Mouse (Mus musculus) forebrain, embryonic 16.5 days (tissue): Measurements from ENCODE around the gene Bckdha. TPM values are rescaled to one million over a fixed set of nuclear protein-coding genes. Genes with fewer than 3 reads are reported as not detected.
A peak's percentile ranks its signal among the peaks of the same experiment; 100 is the strongest.

Experiments used
- ATAC-seq: fragments of 200-750 bp; cut with Nextera tagmentation; 2 replicates; pipeline ENCODE4 v1.8.0; 2017; ENCODE audit warnings: mild to moderate bottlenecking, moderate library complexity
- H3K27ac ChIP-seq: fragments of 300-500 bp; sonication (generic); 2 replicates; pipeline ENCODE4 v1.5.1; 2014; ENCODE audit warnings: low read length, control low read depth
- H3K27me3 ChIP-seq: fragments of 300-500 bp; sonication (generic); replicated peaks from 2 replicates; pipeline ENCODE4 v1.6.1; 2014; ENCODE audit warnings: low read length; ENCODE audit not compliant: control insufficient read depth, insufficient read depth
- H3K36me3 ChIP-seq: fragments of 300-500 bp; sonication (generic); 2 replicates; pipeline ENCODE4 v1.6.1; 2014; ENCODE audit not compliant: control insufficient read depth, insufficient read depth
- H3K4me1 ChIP-seq: fragments of 300-500 bp; sonication (generic); replicated peaks from 2 replicates; pipeline ENCODE4 v1.6.1; 2014; ENCODE audit warnings: low read length; ENCODE audit not compliant: control insufficient read depth, insufficient read depth
- H3K4me2 ChIP-seq: fragments of 300-500 bp; sonication (generic); 2 replicates; pipeline ENCODE4 v1.6.1; 2014; ENCODE audit warnings: mild to moderate bottlenecking, low read length, control low read depth
- H3K4me3 ChIP-seq: fragments of 300-500 bp; sonication (generic); replicated peaks from 2 replicates; pipeline ENCODE4 v1.5.1; 2014; ENCODE audit warnings: mild to moderate bottlenecking, low read length, control low read depth
- H3K9ac ChIP-seq: fragments of 300-500 bp; sonication (generic); replicated peaks from 2 replicates; pipeline ENCODE4 v1.6.1; 2014; ENCODE audit warnings: low read depth, low read length, control low read depth
- H3K9me3 ChIP-seq: fragments of 300-500 bp; sonication (generic); 2 replicates; pipeline ENCODE4 v1.6.1; 2016; ENCODE audit warnings: low read length; ENCODE audit not compliant: control insufficient read depth
- WGBS: fragments of 180-500 bp; shearing (Covaris S2); extraction: QIAGEN DNeasy Blood & Tissue Kit; methylation state at CpG from one replicate; pipeline ENCODE4 v1.1.7; 2014; 5-methylcytosine and 5-hydroxymethylcytosine counted together
- polyA plus RNA-seq: library from polyadenylated mRNA; unstranded; fragments of >200 nt; fragmentation: Nextera tagmentation; extraction: Ambion mirVana; gene quantifications from 2 replicates; pipeline ENCODE4 v1.2.1, GENCODE M21; 2015

Gene Bckdha
- polyA plus RNA-seq, 1 experiment from 2014 or later = 57.7 TPM

GRCm38 (mm10) chr7:25699851-25700250, 41.1 kb upstream of the Bckdha start:
- no peak overlapping the region for H3K9ac ChIP-seq
- WGBS = 54% methylated on average over 13 of the region's 13 CpGs
- H3K27ac ChIP-seq = no peak overlapping the region
- H3K36me3 ChIP-seq = no peaks in the 10 kb centered on the region
- ATAC-seq = no peak
- no peak overlapping the region for H3K4me2 ChIP-seq
- H3K4me3 ChIP-seq = no peak overlapping the region
- 0 out of 2 replicates have a peak, but pooled peaks cover 7% of the 10 kb centered on the region for H3K27me3 ChIP-seq
- peaks cover 5% of the 10 kb centered on the region for H3K9me3 ChIP-seq
- peaks cover 4% of the 10 kb centered on the region for H3K4me1 ChIP-seq

- no peak overlapping the region for H3K27ac ChIP-seq
- H3K9ac ChIP-seq = no peak overlapping the region
- H3K4me3 ChIP-seq = no peak overlapping the region
- H3K27me3 ChIP-seq = peaks cover 31% of the 10 kb centered on the region
- no peaks in the 10 kb centered on the region for H3K36me3 ChIP-seq
- 43% methylated on average over 8 of the region's 8 CpGs for WGBS
- peak; percentile 45; the same call in 1 of the 2 replicates for ATAC-seq
- H3K9me3 ChIP-seq = no peaks in the 10 kb centered on the region
- peaks cover 5% of the 10 kb centered on the region for H3K4me1 ChIP-seq
- H3K4me2 ChIP-seq = no peak overlapping the region
These were observed 35.3 kb upstream of the Bckdha start for GRCm38 (mm10) chr7:25694104-25694503.

GRCm38 (mm10) chr7:25690051-25690450, 31.3 kb upstream of the Bckdha start:
- Histone ChIP-seq H3K4me2 (no peak overlapping the region), H3K4me1 (peaks cover 32% of the 10 kb centered on the region), H3K9me3 (no peaks in the 10 kb centered on the region), H3K27me3 (peaks cover 61% of the 10 kb centered on the region), H3K36me3 (no peaks in the 10 kb centered on the region), H3K9ac (no peak overlapping the region), H3K27ac (no peak overlapping the region), H3K4me3 (no peak overlapping the region)
- ATAC-seq = no peak
- 31% methylated on average over 5 of the region's 5 CpGs for WGBS

- H3K27me3 ChIP-seq = peaks cover 58% of the 10 kb centered on the region
- 10% methylated on average over 12 of the region's 12 CpGs for WGBS
- H3K9ac ChIP-seq = no peak overlapping the region
- peak overlapping the region; percentile 43 for H3K4me3 ChIP-seq
- H3K36me3 ChIP-seq = no peaks in the 10 kb centered on the region
- H3K27ac ChIP-seq = no peak overlapping the region
- no peaks in the 10 kb centered on the region for H3K9me3 ChIP-seq
- H3K4me2 ChIP-seq = peak overlapping the region; percentile 53
- no peak for ATAC-seq
- peaks cover 34% of the 10 kb centered on the region for H3K4me1 ChIP-seq
These were observed 30.8 kb upstream of the Bckdha start for GRCm38 (mm10) chr7:25689603-25690021.

- ATAC-seq = no peak
- peak overlapping the region; percentile 44 for H3K9ac ChIP-seq
- H3K4me3 ChIP-seq = peak overlapping the region; percentile 43
- no peaks in the 10 kb centered on the region for H3K36me3 ChIP-seq
- H3K9me3 ChIP-seq = no peaks in the 10 kb centered on the region
- H3K4me1 ChIP-seq = peaks cover 34% of the 10 kb centered on the region
- peak overlapping the region; percentile 53 for H3K4me2 ChIP-seq
- peaks cover 58% of the 10 kb centered on the region for H3K27me3 ChIP-seq
- no peak overlapping the region for H3K27ac ChIP-seq
- WGBS = 1% methylated on average over 51 of the region's 52 CpGs
These were observed 30.2 kb upstream of the Bckdha start for GRCm38 (mm10) chr7:25688810-25689586.

- Histone ChIP-seq H3K27me3 (peaks cover 58% of the 10 kb centered on the region), H3K4me2 (peak overlapping the region; percentile 63), H3K9ac (peak overlapping the region; percentile 23; the same call in 1 of the 2 replicates), H3K4me1 (peaks cover 34% of the 10 kb centered on the region), H3K27ac (no peak overlapping the region), H3K36me3 (no peaks in the 10 kb centered on the region), H3K9me3 (no peaks in the 10 kb centered on the region), H3K4me3 (peak overlapping the region; percentile 43)
- WGBS = under 1% methylated on average over 47 of the region's 47 CpGs
- ATAC-seq = no peak
These were observed 29.1 kb upstream of the Bckdha start for GRCm38 (mm10) chr7:25687811-25688401.

- under 1% methylated on average over 51 of the region's 69 CpGs for WGBS
- Histone ChIP-seq H3K4me3 (peak within 1 kb of the TSS; percentile 43), H3K27me3 (peaks cover 53% of the 10 kb centered on the region), H3K9me3 (no peaks in the 10 kb centered on the region), H3K4me2 (peak within 1 kb of the TSS; percentile 63), H3K4me1 (peaks cover 34% of the 10 kb centered on the region), H3K27ac (no peak within 1 kb of the TSS), H3K9ac (peak within 1 kb of the TSS; percentile 49), H3K36me3 (no peaks in the 10 kb centered on the region)
- ATAC-seq = peak; percentile 26; the same call in 1 of the 2 replicates
These were observed 28.1 kb upstream of the Bckdha start, which contains the start of gene Tgfb1 for GRCm38 (mm10) chr7:25686680-25687531. TSS of gene Tgfb1 (plus strand) at chr7:25687002.

- peaks cover 34% of the 10 kb centered on the region for H3K4me1 ChIP-seq
- no peak overlapping the region for H3K4me2 ChIP-seq
These were observed 27.2 kb upstream of the Bckdha start for GRCm38 (mm10) chr7:25685926-25686470.

More at GRCm38 (mm10) chr7:25685926-25686470, 27.2 kb upstream of the Bckdha start:
- no peak overlapping the region for H3K9ac ChIP-seq
- H3K4me3 ChIP-seq = no peak overlapping the region
- H3K9me3 ChIP-seq = no peaks in the 10 kb centered on the region
- H3K36me3 ChIP-seq = no peaks in the 10 kb centered on the region
- peaks cover 48% of the 10 kb centered on the region for H3K27me3 ChIP-seq
- H3K27ac ChIP-seq = no peak overlapping the region
- ATAC-seq = no peak
- 75% methylated on average over 21 of the region's 21 CpGs for WGBS
